Mouse (Mus musculus): Measurements from ENCODE around the gene 4933424G06Rik. TPM values are rescaled to one million over a fixed set of nuclear protein-coding genes. Genes with fewer than 3 reads are reported as not detected.
A peak's percentile ranks its signal among the peaks of the same experiment; 100 is the strongest.
"Not testable (repeated sequence)": the region's sequence is repeated elsewhere in the genome, so short reads cannot be mapped to it uniquely, and the experiment has no call there.

4933424G06Rik gene
- not detected in 2 replicates for total RNA-seq (2014; rRNA removed)
- polyA plus RNA-seq (2012; rRNA removed), result not detected in 2 replicates

DNA sequence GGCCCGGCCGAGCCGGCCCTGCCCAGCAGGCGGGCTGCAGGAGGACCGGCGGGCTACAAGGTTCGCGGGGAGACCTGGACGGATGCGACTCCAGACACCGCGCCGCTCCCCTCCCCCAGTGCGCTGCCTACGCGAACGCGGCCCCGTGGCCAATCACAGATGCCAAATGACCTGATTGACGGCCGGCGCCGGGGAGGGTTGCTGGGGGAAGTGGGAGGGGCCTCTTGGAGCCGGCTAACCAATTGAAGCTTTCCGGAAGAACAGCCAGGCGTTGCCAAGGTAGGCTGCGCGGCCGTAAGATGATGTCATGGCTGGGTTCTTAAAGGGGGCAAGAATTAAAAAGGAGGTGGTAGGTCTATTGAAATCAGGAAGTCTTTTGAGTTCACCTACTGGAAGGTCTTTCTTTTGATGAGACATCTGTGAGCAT lies at the start of gene 4933424G06Rik:
Gene 4933424G06Rik, plus strand, starts transcription at position 296 of the 427 bp plus-strand sequence.
- peak within 1 kb of the TSS; percentile 67 for H3K27ac ChIP-seq (replicated peaks; ENCODE audit: insufficient read depth, low read depth, low read length)
- peak within 1 kb of the TSS; percentile 96 for H3K4me3 ChIP-seq (ENCODE audit: insufficient read depth, low read depth, low read length)
- DNase-seq (ENCODE audit: extremely low read depth, low read depth, low spot score), result peak; percentile 90
- H3K27me3 ChIP-seq (ENCODE audit: control insufficient read depth, insufficient read depth, low read length), result no peaks in the 10 kb centered on the region
- TF ChIP-seq CTCF (IDR thresholded peaks at IDR 0.05; ENCODE audit: low read depth, low read length) (no peak), POLR2A (IDR thresholded peaks at IDR 0.05; ENCODE audit: extremely low read depth, insufficient read depth, low read length) (peak; percentile 64)
- peaks cover 5% of the 10 kb centered on the region for H3K79me2 ChIP-seq (ENCODE audit: control insufficient read depth, insufficient read depth, low read length)
- peak within 1 kb of the TSS; percentile 97 for H3K9ac ChIP-seq (ENCODE audit: low read depth, low read length)
- WGBS, result under 1% methylated on average over 29 of the region's 29 CpGs
- peaks cover 10% of the 10 kb centered on the region for H3K4me1 ChIP-seq (ENCODE audit: control insufficient read depth, insufficient read depth, low read length)
- H3K36me3 ChIP-seq (ENCODE audit: control insufficient read depth, insufficient read depth, low read length), result peaks cover 6% of the 10 kb centered on the region

DNA sequence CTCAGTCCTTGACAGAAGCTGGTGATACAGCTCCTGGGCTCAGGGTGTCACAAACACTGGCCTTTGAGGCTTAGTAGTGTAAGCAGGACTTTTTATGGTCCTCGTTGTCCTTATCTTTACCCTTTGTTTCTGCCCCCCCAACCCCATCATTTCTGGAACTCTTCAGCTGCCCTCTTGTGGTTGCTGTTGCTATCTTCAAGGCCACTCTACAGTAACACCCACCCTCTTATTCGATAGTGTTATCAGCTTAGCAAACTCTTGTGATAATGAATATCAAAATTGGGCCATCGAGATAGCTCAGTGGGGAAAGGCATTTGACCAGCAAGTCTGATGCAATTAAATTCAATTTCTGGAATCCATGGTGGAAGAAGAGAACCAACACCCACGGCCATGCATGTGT lies 45.5 kb upstream of the 4933424G06Rik start:
- WGBS, result 45% methylated on average over 4 of the region's 4 CpGs

DNA sequence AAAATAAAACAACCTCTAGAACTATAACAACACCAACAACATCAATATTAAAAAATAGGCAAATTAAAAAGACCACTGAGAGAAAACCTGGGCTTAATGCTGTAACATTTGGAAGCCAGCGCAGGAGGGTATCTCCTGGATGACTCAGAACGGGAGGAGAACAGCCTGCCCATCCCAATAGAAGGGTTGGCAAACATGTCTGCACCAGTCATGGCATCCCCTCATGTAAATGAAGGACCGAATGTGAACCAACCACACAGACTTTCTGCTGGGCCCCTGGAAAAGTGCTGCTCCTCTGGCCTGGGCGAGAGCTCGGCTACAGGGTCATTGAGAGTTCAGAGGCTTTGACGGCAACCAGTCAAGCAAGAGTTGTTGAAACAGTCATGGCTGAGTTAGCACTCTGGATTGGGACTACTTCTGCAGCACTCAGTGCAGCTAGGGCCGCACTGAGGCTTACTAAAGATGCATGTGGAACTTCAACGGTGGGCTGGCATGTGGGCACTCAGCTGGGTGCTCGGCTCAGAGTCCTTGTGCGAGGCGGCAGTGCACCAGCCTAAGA lies 44.7 kb upstream of the 4933424G06Rik start:
- Histone ChIP-seq H3K27me3 (ENCODE audit: control insufficient read depth, insufficient read depth, low read length) (no peaks in the 10 kb centered on the region), H3K79me2 (ENCODE audit: control insufficient read depth, insufficient read depth, low read length) (no peaks in the 10 kb centered on the region), H3K27ac (replicated peaks; ENCODE audit: insufficient read depth, low read depth, low read length) (no peak overlapping the region), H3K36me3 (ENCODE audit: control insufficient read depth, insufficient read depth, low read length) (no peaks in the 10 kb centered on the region), H3K4me1 (ENCODE audit: control insufficient read depth, insufficient read depth, low read length) (no peaks in the 10 kb centered on the region), H3K9ac (ENCODE audit: low read depth, low read length) (no peak overlapping the region), H3K4me3 (ENCODE audit: insufficient read depth, low read depth, low read length) (no peak overlapping the region)
- TF ChIP-seq CTCF (IDR thresholded peaks at IDR 0.05; ENCODE audit: low read depth, low read length), result no peak
- no peak for TF ChIP-seq POLR2A (IDR thresholded peaks at IDR 0.05; ENCODE audit: extremely low read depth, insufficient read depth, low read length)
- no peak for DNase-seq (ENCODE audit: extremely low read depth, low read depth, low spot score)
- WGBS, result 85% methylated on average over 11 of the region's 11 CpGs

More for the DNA sequence above, 45.5 kb upstream of the 4933424G06Rik start:
- Histone ChIP-seq H3K27ac (replicated peaks; ENCODE audit: insufficient read depth, low read depth, low read length) (no peak overlapping the region), H3K79me2 (ENCODE audit: control insufficient read depth, insufficient read depth, low read length) (no peaks in the 10 kb centered on the region), H3K4me1 (ENCODE audit: control insufficient read depth, insufficient read depth, low read length) (no peaks in the 10 kb centered on the region), H3K36me3 (ENCODE audit: control insufficient read depth, insufficient read depth, low read length) (no peaks in the 10 kb centered on the region), H3K4me3 (ENCODE audit: insufficient read depth, low read depth, low read length) (no peak overlapping the region), H3K9ac (ENCODE audit: low read depth, low read length) (no peak overlapping the region), H3K27me3 (ENCODE audit: control insufficient read depth, insufficient read depth, low read length) (no peaks in the 10 kb centered on the region)
- 0 out of 2 replicates have a peak, but pooled peaks have one; percentile 3 for TF ChIP-seq CTCF (IDR thresholded peaks at IDR 0.05; ENCODE audit: low read depth, low read length)
- no peak for TF ChIP-seq POLR2A (IDR thresholded peaks at IDR 0.05; ENCODE audit: extremely low read depth, insufficient read depth, low read length)
- DNase-seq (ENCODE audit: extremely low read depth, low read depth, low spot score), result no peak

DNA sequence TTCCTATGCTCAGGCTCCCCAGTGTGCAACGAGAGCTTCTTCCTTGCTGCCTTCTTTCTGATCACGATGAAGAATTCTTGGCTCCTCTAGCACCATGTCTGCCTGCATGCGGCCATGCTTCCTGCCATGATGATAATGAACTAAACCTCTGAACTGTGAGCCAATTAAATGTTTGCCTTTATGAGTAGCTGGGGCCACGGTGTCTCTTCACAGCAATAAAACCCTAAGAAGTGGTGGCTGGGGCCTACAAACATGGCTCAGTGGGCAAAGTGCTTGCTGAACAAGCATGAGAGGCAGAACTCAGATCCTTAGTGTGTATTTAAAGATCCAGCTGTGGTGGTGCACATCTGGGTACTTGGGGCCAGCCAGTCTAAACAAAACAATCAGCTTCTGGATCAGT lies 44.0 kb upstream of the 4933424G06Rik start:
- Histone ChIP-seq H3K36me3 (ENCODE audit: control insufficient read depth, insufficient read depth, low read length) (no peaks in the 10 kb centered on the region), H3K27me3 (ENCODE audit: control insufficient read depth, insufficient read depth, low read length) (no peaks in the 10 kb centered on the region), H3K4me1 (ENCODE audit: control insufficient read depth, insufficient read depth, low read length) (no peaks in the 10 kb centered on the region), H3K4me3 (ENCODE audit: insufficient read depth, low read depth, low read length) (no peak overlapping the region), H3K27ac (replicated peaks; ENCODE audit: insufficient read depth, low read depth, low read length) (no peak overlapping the region), H3K79me2 (ENCODE audit: control insufficient read depth, insufficient read depth, low read length) (no peaks in the 10 kb centered on the region), H3K9ac (ENCODE audit: low read depth, low read length) (no peak overlapping the region)
- DNase-seq (ENCODE audit: extremely low read depth, low read depth, low spot score), result no peak
- 77% methylated on average over 4 of the region's 4 CpGs for WGBS
- TF ChIP-seq POLR2A (IDR thresholded peaks at IDR 0.05; ENCODE audit: extremely low read depth, insufficient read depth, low read length), result no peak
- TF ChIP-seq CTCF (IDR thresholded peaks at IDR 0.05; ENCODE audit: low read depth, low read length), result no peak

DNA sequence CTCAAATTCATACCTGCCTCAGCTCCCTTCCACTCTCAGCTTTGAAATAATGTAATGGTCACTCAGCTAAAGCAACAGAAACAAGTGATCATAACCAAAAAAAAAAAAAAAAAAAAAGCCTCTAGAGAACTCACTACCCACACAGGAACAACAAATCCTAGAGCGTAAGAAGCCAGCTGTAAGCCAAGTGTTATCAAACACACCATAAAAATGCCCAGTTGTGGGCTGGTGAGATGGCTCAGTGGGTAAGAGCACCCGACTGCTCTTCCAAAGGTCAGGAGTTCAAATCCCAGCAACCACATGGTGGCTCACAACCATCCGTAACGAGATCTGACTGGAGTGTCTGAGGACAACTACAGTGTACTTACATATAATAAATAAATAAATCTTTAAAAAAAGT lies 41.9 kb upstream of the 4933424G06Rik start:
- H3K27ac ChIP-seq (replicated peaks; ENCODE audit: insufficient read depth, low read depth, low read length); H3K9ac ChIP-seq (ENCODE audit: low read depth, low read length); H3K79me2 ChIP-seq (ENCODE audit: control insufficient read depth, insufficient read depth, low read length); DNase-seq (ENCODE audit: extremely low read depth, low read depth, low spot score); H3K4me3 ChIP-seq (ENCODE audit: insufficient read depth, low read depth, low read length); H3K27me3 ChIP-seq (ENCODE audit: control insufficient read depth, insufficient read depth, low read length); H3K4me1 ChIP-seq (ENCODE audit: control insufficient read depth, insufficient read depth, low read length); H3K36me3 ChIP-seq (ENCODE audit: control insufficient read depth, insufficient read depth, low read length): not testable (repeated sequence)
- WGBS, result 86% methylated on average over 4 of the region's 4 CpGs

DNA sequence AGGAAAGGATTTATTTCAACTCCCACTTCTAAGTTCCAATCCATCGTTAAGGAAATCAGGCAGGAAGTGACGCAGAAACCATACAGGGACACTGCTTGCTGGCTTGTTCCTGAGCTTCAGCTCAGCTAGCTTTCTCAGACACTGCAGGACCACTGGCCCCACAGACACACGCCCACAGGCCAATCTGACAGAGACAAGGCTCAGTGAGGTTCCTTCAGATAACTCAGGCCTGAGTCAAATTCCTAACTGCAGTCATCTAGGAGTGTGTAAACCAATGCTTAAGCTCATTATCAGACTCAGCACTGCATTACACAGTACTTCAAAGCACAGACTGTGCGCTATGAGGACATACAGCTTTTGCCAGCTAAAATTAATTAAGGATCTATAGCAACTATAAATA lies 39.7 kb upstream of the 4933424G06Rik start:
- no peak for DNase-seq (ENCODE audit: extremely low read depth, low read depth, low spot score)
- Histone ChIP-seq H3K36me3 (ENCODE audit: control insufficient read depth, insufficient read depth, low read length) (no peaks in the 10 kb centered on the region), H3K9ac (ENCODE audit: low read depth, low read length) (no peak overlapping the region), H3K79me2 (ENCODE audit: control insufficient read depth, insufficient read depth, low read length) (no peaks in the 10 kb centered on the region), H3K4me1 (ENCODE audit: control insufficient read depth, insufficient read depth, low read length) (no peaks in the 10 kb centered on the region), H3K4me3 (ENCODE audit: insufficient read depth, low read depth, low read length) (no peak overlapping the region), H3K27me3 (ENCODE audit: control insufficient read depth, insufficient read depth, low read length) (no peaks in the 10 kb centered on the region), H3K27ac (replicated peaks; ENCODE audit: insufficient read depth, low read depth, low read length) (no peak overlapping the region)
- TF ChIP-seq POLR2A (IDR thresholded peaks at IDR 0.05; ENCODE audit: extremely low read depth, insufficient read depth, low read length) (no peak), CTCF (IDR thresholded peaks at IDR 0.05; ENCODE audit: low read depth, low read length) (no peak)
- 88% methylated on average over 4 of the region's 4 CpGs for WGBS
